Mouse (Mus musculus): ENCODE data around the gene Zfp57. TPM values are rescaled to one million over a fixed set of nuclear protein-coding genes. Genes with fewer than 3 reads are reported as not detected.
"Not testable (repeated sequence)": the region's sequence is repeated elsewhere in the genome, so short reads cannot be mapped to it uniquely, and the experiment has no call there.

Gene Zfp57
- total RNA-seq, 2 experiments from 2014 or later: 73.3 to 83.7 TPM

DNA sequence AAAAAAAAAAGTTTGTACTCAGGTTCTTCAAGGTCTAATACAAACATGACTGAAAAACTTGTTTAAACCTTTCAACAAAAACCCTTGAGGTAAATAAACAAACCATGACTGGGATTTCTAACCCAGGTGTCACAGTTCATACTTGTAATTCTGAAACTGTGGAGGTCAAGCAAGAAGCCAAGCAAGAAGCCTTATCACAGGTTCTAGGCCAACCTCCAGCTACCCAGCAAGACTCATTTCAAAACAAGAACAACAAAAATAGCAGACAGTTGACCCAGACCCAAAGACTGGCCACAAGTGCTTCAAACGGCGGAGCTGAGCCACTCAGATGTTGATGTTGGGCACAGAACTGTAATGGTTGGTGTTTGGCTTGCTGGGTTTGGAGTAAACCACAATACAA lies 6.4 kb upstream of the Zfp57 start:
- DNase-seq (ENCODE audit: low spot score in 2 of 2): no peak

DNA sequence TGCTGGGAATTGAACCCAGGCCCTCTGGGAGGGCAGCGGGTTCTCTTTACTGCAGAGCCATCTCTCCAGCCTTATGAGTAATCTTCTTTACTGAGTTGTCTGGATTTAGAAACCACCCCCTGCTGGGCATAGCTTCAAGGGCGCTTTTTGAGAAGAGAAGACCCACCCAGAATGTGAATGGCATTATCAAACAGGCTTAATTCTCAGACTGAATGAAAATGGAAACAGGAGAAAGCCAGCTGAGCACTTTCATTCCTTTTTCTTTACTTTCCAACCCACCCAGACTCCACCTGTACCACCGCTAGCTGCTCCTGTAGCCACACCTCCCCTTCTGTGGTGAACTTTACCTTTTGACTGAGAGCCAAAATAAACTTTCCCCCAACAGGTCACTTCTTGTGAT lies 5.5 kb upstream of the Zfp57 start:
- DNase-seq (ENCODE audit: low spot score in 2 of 2): no peak

DNA sequence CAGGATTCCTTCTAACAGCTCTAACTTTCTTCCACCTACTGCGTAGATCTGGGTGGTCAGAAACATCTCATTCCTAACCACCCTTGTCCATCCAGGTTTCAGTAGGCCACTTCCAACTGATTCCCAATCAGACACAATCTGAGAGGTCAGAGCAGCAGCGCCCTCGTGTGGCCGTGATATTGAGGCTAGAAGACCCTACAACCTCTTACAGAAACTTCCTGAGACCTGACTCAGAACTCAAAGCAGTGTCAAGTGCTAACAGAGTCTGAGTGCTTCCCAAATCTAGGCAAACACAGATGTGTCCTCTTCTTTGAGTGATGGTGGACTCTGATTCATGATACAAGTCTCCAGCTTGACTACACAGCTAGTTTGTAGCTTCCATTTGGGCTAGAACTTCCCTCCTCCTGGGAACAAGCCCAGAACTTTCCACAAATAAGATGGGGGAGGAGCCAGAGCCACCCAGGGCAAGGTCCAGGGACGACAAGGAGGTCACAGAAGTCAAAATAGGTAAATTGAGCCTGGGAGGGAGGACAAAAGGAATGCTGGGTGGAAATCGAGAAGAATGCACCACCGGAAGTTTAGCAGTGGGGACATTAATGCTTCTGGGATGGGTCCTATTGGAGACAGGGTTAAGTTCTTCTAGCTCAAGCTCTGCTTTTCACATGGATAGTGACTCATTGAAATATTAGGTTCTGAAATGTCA lies 3.8 kb upstream of the Zfp57 start:
- DNase-seq (ENCODE audit: low spot score in 2 of 2): peak; percentile 81 to 85

DNA sequence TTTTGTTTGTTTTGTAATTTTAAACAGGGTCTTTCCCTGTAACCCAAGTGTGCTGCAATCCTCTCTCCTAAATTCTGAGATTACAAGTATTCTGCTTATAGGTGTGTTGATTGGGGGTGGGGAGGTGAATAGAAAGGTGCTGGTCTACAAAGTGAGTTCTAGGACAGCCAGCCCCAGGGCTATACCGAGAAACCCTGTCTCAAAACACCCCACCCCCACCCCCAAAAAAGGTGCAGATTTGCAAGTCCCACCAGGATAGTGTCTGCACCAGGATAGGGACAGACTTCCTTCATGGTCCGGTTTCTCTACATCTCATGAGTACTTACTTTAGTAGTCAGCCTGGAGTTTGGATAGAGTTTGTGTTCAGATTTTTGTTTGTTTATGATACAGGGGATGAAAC lies 2.5 kb upstream of the Zfp57 start:
- DNase-seq (ENCODE audit: low spot score in 2 of 2): no peak

DNA sequence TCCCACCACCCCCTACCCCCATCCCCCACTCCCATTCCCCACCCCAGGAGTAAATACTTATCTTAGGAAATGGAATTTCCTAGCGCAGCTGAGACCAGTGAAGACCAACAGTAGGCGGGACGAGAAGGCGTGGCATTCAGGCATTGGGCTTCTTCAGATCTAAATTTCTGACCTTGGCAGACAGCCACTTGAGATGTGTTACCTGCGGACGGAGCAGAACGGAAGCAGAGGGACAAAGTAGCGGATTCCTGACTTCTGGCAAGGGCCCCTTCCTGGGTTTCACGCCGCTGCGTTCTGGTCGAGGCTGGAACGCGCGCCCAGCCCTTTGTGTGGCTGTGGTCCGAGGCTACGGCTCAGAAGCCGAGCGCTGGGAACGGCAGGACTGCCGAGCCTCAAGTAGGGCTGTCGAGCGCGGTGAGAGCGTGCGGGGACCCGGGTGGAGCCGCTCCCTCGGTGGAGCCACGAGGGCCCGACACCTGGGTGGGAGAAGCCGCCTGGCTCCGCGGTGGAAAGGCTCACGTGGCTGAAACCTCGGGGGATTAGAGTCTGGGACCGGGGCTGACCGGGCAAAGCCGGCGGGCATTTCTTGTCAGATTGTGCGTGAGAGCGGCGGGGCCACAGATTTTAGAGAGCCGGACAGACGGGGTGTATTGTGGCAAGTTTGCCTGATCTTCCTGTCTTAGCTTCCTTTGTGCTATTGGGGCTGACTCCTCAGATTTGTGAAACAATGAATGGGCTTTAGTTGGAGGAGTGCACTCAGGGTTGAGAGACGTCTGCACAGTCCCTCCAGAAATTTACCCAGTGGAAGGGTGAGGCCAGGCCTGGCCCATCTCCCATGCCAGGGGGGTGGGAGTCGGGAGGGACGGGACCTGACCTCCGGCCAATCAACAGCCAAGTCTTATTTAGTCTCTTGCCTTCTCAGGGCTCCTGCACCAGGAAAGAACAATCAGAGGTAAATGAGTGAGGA lies 1.7 kb downstream of the Zfp57 start:
- peak; percentile 51 to 62 for DNase-seq (ENCODE audit: low spot score in 2 of 2)

DNA sequence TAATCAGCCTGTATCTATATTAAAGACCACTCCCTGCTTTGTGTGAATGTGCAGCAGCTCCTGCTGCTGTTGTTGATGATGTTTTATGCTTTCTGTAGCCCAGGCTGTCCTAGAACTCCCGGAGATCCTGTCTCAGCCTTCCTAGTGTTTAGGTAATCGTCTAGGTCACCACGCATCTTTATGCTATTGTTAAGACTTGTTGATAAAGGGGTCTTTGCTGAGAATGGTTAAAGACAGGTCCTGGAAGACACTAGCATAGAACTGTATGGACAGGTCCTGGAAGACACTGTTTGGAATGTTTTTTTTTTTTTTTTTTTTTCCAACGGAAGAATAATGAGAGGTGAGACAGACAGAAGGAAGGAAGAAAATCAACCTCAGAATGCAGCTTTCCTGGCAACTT lies 2.4 kb downstream of the Zfp57 start:
- no peak for DNase-seq (ENCODE audit: low spot score in 2 of 2)

DNA sequence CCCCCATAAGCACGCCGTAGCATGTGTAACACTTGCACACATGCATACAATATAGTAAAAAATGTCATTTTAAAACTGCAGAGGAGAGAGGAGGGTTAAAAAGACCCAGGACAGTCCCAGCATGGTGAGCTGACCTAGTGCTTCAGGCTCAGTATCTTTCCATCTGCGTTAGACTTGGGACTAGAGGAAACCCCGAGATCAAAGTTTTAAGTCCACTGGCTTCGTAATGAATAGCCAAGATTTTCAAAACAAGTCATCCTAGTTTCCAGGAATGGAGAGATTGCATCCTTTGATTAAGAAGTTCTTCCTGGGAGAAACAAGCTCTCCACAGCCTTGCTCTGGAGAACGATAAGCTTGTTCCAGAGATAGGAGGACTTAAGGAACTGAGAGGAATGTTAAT lies 7.2 kb downstream of the Zfp57 start:
- no peak for DNase-seq (ENCODE audit: low spot score in 2 of 2)

DNA sequence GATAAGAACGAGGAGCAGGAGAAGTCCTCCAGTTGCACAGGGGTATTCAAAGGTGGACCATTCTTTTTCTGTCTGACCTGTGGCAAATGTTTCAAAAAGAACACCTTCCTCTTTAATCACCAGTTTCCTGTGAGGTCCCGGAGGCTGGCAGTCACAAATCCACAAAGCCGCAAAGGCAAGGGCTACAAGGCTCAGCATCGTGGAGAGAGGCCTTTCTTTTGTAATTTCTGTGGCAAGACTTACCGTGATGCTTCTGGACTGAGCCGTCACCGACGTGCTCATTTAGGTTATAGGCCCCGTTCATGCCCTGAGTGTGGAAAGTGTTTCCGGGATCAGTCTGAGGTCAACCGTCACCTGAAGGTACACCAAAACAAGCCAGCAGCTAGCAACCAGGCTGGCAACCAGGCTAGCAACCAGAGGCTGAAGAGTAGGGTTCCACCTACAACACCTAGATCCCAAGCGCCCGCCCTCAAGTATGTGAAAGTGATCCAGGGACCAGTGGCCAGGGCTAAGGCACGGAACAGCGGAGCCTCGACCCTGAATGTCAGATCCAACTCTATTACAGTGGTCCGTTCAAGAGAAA lies 8.6 kb downstream of the Zfp57 start:
- DNase-seq (ENCODE audit: low spot score in 2 of 2): no peak

DNA sequence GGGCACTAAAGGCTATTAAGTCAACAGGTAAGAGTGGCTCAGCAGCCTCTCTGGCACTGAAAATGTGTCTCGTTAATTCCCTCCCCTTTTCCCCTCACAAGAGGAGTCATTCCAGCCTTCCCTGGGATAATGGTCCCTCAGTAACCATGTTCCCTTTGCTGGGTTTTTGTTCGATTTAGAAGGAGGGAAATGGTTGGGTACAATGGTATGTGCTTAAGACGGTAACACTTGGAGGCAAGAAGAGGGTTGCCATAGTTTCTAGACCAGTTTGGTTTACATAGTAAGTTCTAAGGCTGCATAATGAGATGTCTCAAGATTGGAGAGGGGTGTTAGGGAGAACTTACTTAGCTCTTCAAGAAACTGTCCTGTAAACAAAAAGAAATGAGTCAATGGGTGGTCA lies 10.8 kb downstream of the Zfp57 start:
- DNase-seq (ENCODE audit: low spot score in 2 of 2): no peak

DNA sequence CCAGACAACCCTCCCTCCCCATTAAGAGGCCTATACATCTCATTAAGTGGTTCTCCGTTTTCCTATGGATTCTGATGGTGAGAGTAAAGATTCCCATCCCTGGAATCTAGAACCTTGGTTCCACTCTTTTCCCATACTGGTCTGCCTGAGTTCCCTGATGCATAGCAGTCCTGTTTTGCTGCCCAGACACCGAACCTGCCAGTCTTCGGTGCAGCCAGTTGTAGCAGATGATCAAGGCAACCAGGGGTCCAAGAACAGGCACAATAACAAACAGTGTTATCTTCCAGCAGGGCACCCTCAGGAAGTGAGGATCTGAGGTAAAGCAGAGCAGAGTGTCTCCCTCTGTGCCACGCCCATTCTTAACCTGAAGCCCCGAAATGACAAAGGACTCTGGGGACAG lies 11.2 kb downstream of the Zfp57 start:
- DNase-seq (ENCODE audit: low spot score in 2 of 2): no peak

DNA sequence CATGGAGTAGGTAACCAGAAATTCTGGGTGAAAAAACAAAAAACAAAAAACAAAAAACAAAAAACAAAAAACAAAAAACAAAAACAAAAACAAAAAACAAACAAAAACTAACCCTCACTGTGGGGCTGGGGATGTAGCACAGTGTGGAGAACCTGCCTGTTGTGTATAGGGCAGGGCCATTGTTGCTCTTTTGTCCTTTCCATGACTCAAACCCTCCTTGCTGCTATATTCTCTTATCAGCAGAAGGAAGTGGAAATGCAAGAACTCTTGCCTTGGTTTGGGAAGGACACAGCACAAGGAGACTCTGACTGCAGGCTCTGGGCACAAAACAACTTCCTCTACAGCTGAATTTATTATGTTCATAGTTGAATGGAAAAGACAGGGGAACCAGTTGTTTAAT lies 15.4 kb downstream of the Zfp57 start:
- no peak for DNase-seq (ENCODE audit: low spot score in 2 of 2)

DNA sequence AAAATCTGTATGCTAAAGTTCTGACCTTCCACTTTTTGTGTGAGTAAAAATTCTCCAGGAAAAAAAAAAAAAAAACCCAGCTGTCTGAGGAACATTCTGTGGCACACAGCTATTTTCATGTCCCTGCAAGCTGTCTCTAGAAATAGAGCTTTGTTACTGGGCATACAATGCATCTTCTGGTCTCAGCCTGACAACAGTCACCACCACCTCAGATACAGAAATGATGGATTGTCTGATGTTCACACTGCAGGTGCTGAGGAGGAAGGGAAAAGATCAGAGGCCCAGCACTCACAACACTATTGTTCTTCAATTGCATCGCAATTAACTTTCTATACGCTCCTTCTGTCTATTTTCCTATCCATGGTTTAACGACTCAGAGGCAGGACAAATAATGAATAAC lies 17.4 kb downstream of the Zfp57 start:
- no peak for DNase-seq (ENCODE audit: low spot score in 2 of 2)

DNA sequence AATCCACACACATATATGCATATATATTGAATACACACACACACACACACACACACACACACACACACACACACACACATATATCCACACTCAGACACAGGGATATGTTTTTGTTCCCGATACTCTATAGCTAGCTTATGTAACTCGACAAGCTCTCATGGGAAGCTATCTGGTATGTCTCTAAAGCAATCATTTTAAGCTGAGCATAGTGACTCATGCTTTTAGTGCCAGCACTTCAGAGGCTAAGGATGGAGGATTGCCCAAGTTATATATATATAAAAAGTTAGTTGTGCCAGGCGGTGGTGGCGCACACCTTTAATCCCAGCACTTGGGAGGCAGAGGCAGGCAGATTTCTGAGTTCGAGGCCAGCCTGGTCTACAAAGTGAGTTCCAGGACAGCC lies 18.3 kb downstream of the Zfp57 start:
- DNase-seq (ENCODE audit: low spot score in 2 of 2): not testable (repeated sequence)

DNA sequence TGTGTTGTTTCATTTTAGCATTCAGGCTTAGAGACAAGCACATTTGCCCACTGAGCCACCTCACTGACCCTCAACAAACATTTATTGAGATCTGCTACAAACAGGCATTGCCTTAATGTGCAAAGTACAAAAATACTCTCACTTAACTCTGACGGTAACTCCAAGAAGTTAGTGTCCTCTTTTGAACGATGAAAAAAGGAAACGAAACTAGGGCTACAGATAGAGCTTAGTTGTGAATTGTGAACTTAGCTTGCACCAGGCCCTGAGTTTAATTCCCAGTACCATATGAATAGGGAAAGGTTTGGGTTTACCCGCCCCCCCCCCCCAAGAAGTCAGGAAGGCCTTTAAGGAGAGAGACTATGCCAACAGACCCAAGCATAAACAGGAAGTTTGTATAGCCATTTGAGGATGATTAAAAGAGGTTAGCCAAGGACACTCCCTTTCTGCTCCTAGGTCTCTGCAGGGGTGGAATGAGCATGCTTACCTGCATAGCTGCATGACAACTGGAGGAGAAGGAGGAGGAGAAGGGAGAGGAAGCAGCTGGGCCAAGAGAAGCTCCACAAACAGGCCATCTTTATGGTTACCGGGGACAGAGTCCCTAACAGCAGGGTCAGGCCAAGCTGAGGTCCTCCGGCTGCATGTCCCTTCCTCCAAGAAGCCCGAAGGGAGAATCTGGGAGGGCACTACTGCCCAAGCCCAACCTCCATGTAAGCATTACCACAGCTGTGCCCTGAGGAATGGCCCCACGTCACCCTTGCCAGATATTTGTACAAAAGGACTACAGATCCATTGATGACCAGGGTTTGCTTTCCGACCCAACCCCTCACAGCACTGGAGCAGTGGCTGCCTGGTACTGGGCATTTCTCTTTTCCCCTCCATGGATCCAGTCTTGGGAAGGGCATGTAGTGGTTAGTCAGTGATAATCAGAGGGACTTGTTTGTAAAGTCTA lies 21.9 kb downstream of the Zfp57 start, which contains the start of gene Mog:
Gene Mog (minus strand): TSS at position 771 of the 949 bp plus-strand sequence.
- no peak for DNase-seq (ENCODE audit: low spot score in 2 of 2)

DNA sequence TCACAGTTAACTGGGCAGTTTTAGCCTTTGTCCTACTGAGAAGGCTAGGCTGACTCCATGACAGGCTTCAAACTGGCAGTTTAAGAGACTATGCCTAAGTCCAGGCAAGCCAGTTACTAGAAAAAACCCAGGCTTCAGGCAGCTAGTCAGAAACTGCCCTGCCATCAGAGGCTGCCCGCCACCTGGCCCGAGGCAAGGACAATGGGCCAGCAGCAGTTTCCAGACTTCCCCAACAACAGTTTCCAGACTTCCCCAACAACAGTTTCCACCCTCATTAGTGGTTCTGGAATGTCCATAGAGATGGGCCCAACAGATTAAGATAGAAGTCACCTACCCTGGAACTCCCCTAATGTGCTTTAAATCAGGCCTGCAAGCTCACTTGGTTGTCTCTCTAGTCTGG lies 25.5 kb downstream of the Zfp57 start:
- DNase-seq (ENCODE audit: low spot score in 2 of 2): no peak

DNA sequence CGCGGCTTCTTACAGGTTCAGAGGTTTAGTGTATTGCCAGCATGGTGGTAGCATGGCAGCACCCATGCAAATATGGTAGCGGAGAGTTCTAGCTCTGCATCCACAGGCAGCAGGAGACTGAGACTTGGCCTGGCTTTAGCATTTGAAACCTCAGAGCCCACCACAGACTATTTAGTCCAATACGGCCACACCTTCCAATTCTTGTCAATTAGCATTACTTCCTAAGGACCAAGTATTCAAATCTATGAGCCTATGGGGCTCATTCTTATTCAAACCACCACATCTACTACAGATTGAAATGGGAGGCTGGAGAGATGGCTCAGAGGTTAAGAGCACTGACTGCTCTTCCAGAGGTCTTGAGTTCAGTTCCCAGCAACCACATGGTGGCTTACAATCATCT lies 26.5 kb downstream of the Zfp57 start:
- DNase-seq (ENCODE audit: low spot score in 2 of 2): no peak

DNA sequence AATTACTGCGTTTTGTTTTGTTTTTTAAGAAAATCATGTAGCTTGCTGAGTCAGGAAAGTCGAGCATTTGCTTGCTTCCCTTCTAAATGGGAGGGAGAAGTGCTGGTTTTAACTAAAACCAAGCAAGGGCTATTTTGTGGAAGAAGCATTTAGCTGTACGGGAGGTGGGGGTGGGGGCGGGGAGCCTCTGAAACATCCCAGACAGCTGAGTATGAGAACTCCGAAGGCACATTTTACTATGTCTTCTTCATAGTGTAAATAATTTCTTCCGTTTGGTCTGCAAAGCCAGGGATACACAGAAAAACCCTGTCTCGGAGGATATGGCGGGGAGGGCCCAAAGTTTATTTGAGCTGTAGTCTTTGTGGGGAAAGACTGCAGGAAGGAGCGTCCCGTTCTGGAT lies 27.2 kb downstream of the Zfp57 start:
- DNase-seq (ENCODE audit: low spot score in 2 of 2): no peak

DNA sequence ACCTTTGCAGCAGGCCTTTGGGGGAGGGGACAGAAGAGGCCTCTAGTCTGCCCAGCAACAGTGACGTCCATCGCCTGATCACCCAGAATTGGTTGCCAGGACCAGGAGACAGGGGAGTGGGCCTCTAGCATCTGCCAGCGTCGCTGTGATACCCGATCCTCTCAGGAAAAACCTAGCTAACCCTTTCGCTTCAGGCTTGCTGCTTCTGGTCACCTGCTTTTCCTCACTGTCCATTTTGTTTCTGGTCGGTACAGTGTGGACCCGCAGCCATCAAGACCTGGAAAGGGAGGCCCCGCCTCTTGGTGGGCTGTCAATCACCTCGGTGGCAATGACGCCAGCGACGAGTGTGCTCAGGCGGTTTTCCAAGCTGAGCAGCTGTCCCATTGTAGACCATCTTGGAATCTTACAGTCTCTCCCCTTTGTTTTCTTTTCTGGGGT lies 27.7 kb downstream of the Zfp57 start:
- DNase-seq (ENCODE audit: low spot score in 2 of 2): peak; percentile 95

DNA sequence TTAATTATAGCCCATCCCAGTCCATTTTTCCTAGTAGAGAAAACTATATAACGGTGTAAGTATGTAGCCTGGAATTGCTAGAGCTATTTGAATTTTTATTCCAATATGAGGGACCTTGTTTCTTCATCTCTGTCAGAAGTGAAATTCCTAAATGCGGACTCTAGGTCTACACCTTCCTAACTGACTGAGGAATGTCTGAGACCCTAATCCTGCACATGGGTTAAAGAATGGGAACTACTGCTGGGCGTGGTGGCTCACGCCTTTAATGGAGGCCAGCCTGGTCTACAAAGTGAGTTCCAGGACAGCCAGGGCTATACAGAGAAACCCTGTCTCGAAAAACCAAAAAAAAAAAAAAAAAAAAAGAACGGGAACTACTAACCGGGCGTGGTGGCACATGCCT lies 28.2 kb downstream of the Zfp57 start:
- DNase-seq (ENCODE audit: low spot score in 2 of 2): no peak

DNA sequence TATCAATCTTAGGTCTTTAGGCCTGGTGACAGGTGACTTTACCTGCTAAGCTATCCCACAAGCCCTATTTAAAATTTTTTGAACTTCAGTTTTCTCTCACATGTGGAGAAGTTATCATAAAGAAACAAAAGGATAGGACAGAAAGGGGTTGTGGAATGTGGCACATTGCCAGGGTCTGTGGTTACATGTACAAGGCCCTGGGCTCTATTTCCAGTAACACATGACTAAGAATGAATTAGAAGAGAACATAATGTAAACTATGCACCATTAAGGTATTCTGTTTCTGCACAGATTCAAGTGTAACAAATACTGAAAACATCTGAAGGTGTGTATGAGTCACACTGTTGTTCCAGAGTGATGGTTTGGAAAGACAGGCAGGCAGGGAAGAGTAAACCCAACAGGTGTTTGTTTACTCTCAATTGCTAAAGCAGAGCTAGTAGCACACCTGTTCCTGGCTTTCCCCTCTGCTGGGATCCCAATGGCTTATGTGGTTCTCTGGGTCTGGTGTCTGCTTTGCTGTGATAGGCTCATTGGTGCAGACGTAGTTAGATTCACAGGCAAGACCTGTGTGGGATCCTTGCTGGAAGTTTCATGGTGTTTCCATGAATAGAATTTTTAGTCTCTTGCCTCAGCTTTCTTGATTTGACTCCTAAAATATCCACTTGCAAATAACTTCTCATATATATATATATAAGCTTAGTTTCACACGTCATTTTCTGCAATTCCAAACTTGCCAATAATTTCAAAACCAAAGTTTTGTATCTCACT lies 38.3 kb downstream of the Zfp57 start:
- DNase-seq (ENCODE audit: low spot score in 2 of 2): no peak
